Mouse (Mus musculus) olfactory bulb, adult 2 months (tissue): ENCODE data around the gene Trarg1. TPM values are rescaled to one million over a fixed set of nuclear protein-coding genes. Genes with fewer than 3 reads are reported as not detected.
"Not testable (repeated sequence)": the region's sequence is repeated elsewhere in the genome, so short reads cannot be mapped to it uniquely, and the experiment has no call there.

Experiments
- H3K27ac ChIP-seq: fragments of 200-500 bp; 2 replicates; pipeline ENCODE4 v1.5.1; 2012; ENCODE audit warnings: low read depth, low read length; ENCODE audit not compliant: insufficient read depth
- H3K4me1 ChIP-seq: fragments of 200-500 bp; 2 replicates; pipeline ENCODE4 v1.6.1; 2012; ENCODE audit warnings: low read length; ENCODE audit not compliant: control insufficient read depth, insufficient read depth
- H3K4me3 ChIP-seq: fragments of 200-500 bp; 2 replicates; pipeline ENCODE4 v1.5.1; 2012; ENCODE audit warnings: mild to moderate bottlenecking, low read depth, low read length, moderate library complexity; ENCODE audit not compliant: insufficient read depth
- CTCF ChIP-seq: fragments of 200-500 bp; IDR thresholded peaks from 2 replicates; pipeline ENCODE4 v1.5.1; 2012; ENCODE audit warnings: low read depth, mild to moderate bottlenecking, low read length, moderate library complexity; ENCODE audit not compliant: insufficient read depth
- POLR2A ChIP-seq: fragments of 200-500 bp; IDR thresholded peaks from 2 replicates; pipeline ENCODE4 v1.6.1; 2012; ENCODE audit warnings: mild to moderate bottlenecking, low read depth, low read length, moderate library complexity; ENCODE audit not compliant: insufficient read depth
- WGBS: fragments of 180-500 bp; shearing (Covaris S2); methylation state at CpG from one replicate; pipeline ENCODE4 v1.1.7; 2018; 5-methylcytosine and 5-hydroxymethylcytosine counted together
- polyA plus RNA-seq: library from polyadenylated mRNA; stranded (reverse); fragments of >200 nt; gene quantifications from 2 replicates; pipeline ENCODE4 v1.2.4, GENCODE M21; 2012; ENCODE audit warnings: low replicate concordance; ENCODE audit not compliant: missing spikeins, insufficient read depth, insufficient read length

The Trarg1 gene
- polyA plus RNA-seq, result not detected in 2 replicates

DNA sequence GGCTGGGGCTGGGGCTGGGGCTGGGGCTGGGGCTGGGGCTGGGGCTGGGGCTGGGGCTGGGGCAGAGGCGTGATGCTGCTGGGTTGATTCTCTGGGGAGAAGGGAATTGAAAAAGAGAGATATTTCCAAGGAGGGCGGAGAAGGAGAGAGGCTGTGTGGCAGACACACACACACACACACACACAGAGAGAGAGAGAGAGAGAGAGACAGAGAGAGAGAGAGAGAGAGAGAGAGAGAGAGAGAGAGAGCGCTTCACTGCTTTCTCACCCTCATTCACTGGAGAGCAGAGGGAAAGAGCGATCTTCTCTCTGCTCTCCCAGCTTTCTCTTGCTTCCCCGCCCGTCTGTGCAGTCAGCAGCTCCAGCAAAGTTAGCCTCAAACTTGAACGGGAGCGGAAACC is at the start of gene Trarg1:
Gene Trarg1, plus strand, starts transcription at position 301 of the 400 bp plus-strand sequence.
- not testable (repeated sequence) for H3K4me3 ChIP-seq, H3K4me1 ChIP-seq, H3K27ac ChIP-seq
- 19% methylated on average over 7 of the region's 8 CpGs for WGBS

DNA sequence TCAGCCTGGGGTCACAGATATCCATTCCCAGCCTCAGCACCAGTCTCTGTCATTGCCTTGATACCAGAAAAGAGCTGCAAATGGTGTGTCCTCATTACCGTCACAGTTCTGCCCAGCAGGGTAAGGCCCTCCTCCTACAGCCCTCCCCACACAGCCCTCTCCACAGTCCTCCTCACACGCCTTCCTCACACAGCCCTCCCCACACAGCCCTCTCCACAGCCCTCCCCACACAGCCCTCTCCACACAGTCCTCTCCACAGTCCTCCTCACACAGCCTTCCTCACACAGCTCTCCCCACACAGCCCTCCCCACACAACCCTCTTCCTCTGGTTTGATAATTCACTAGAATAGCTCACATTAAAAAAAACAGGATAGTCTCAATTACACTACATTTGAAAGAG is 49.6 kb upstream of the Trarg1 start:
- no peaks in the 10 kb centered on the region for H3K4me1 ChIP-seq
- WGBS, result 59% methylated on average over 2 of the region's 2 CpGs

DNA sequence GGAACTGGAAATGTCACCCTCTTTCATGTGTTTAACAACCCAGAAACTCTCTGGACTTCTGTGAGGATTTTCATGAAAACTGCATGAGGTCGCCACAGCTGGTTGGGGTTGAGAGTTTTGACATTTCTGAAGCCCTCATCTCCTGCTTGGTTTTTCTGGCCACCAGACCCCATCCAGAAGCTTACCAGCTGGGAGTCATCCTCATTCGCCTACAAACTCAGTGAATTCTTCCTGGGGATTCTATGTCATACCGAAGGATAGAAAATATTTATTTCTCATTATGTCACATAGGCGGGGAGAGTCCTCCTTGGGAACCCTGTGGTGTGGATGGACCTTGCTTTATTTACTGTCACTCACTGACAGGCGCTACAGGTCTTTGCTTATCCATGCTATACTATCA is 49.1 kb upstream of the Trarg1 start:
- no peak overlapping the region for H3K4me3 ChIP-seq
- H3K4me1 ChIP-seq, result no peaks in the 10 kb centered on the region
- no peak overlapping the region for H3K27ac ChIP-seq
- no peak for TF ChIP-seq CTCF
- TF ChIP-seq POLR2A, result no peak
- WGBS, result 88% methylated on average over 5 of the region's 5 CpGs

More for the DNA sequence above, 49.6 kb upstream of the Trarg1 start:
- Histone ChIP-seq H3K27ac (no peak overlapping the region), H3K4me3 (no peak overlapping the region)
- TF ChIP-seq POLR2A, result no peak
- TF ChIP-seq CTCF, result no peak

DNA sequence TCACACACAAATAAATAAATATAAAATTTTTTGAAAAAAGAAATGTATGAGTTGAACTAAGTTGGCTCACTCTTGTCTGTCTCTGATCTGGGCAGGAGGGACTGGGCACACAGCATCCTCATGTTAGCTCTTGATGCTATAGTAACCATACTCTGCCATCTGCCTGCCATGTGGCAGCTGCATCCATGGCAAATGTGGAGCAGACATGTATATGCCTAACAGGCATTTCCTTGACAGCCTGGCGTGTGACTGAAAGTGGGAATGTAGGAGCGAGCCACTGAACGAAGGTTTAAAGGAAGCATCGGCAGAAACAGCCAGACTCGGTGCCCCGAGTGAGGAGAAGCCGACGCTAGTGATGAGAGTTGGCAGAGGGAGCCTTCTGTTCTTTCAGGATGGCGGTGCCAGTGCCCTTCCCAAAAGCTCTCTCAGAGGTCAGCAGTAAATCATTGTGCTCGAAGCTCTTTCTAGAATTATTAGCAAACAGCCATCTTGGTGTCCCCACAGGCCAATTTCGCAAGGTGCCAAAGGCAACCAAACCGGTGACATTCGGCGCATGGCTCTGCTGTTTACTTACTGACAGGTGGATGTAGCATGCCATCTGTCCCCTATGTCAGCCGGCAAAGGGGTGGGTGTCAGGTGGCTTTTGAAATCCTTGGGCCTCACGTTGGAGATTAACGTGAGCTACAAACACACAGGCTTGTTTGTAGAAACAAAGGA is 40.2 kb upstream of the Trarg1 start:
- Histone ChIP-seq H3K4me1 (no peaks in the 10 kb centered on the region), H3K4me3 (no peak overlapping the region), H3K27ac (no peak overlapping the region)
- TF ChIP-seq POLR2A (no peak), CTCF (no peak)
- WGBS, result 81% methylated on average over 17 of the region's 17 CpGs

DNA sequence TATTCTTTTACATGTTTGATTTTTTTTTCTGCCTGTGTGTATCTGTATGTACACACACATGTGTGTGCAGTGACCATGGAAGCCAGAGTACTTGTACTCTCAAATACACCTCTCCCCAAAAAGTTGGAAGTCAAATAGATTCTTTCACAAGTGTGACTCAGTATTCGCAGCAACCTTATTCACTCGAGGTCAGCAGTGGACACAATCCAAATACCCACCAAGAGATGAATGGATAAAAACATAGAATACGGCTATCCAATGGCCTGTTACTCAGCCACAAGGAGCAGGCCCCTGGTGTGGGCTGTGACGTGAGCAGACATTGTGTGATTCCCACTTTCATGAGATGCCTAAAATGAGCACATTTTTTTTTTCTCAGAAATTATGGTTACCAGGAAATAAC is 39.4 kb upstream of the Trarg1 start:
- H3K4me1 ChIP-seq, result 0 out of 2 replicates have a peak, but pooled peaks cover 3% of the 10 kb centered on the region
- no peak overlapping the region for H3K27ac ChIP-seq
- no peak overlapping the region for H3K4me3 ChIP-seq
- TF ChIP-seq CTCF (no peak), POLR2A (no peak)
- WGBS, result 65% methylated on average over 4 of the region's 4 CpGs

DNA sequence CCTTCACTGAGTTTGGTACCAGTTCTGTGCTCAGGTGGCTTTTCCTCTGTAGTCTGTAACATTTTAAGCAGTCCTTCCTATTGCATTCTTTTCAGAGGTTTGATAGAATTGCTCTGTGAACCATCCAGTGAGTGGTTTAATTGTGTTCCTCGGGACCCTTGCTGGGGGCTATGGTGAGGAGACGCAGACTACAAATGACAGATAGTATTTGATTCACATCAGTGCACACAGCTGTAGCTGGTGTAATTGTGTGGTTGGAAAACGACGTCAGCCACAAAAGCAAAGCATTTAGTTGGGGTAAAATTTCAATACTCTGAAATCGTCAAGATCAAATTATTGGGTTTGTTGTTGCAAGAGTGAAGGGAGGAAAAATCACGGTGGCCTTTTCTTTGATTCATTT is 35.4 kb upstream of the Trarg1 start:
- TF ChIP-seq CTCF (no peak), POLR2A (no peak)
- no peak overlapping the region for H3K4me3 ChIP-seq
- peaks cover 16% of the 10 kb centered on the region for H3K4me1 ChIP-seq
- no peak overlapping the region for H3K27ac ChIP-seq
- WGBS, result 35% methylated on average over 6 of the region's 6 CpGs

DNA sequence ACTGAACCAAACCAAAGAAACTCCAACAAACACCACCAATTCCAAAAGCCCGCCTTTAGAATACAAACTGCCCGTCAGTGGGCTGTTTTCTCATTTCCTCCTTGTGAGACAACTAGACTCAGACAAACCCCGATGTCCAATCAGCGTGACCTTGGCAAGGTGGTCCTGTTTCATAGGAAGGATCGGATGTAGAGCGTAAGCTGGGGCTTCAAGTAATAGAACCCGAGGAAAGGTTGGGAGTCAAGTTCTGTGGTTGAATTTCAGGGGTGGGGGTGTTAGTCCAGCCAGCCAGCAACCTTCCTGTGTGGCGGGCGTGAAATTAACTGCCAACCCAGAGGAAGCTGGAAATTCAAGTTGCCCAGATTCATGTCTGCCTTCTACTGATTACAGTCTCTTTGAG is 34.6 kb upstream of the Trarg1 start:
- no peak overlapping the region for H3K27ac ChIP-seq
- peaks cover 16% of the 10 kb centered on the region for H3K4me1 ChIP-seq
- no peak overlapping the region for H3K4me3 ChIP-seq
- 76% methylated on average over 9 of the region's 9 CpGs for WGBS
- TF ChIP-seq CTCF (no peak), POLR2A (no peak)

DNA sequence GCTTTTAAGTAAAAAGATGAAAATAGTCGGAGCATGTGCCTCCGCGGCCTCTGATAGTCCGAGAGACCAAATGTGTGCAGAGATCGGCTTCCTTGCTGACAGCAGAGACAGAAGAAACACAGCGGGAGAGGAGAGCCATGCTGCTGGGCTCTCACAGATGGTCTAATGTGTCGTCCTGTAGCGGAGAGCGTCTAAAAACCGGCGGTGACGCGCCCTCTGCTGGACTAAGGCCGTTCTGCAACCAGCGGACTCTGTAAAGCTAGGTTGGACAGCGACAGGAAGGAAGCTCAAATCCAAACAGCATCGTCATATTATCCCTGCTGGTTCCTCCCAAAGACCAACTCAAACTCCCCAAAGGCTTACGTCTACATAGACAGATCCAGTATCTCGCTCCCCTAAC is 33.7 kb upstream of the Trarg1 start:
- Histone ChIP-seq H3K4me1 (peaks cover 16% of the 10 kb centered on the region), H3K27ac (no peak overlapping the region), H3K4me3 (peak overlapping the region; percentile 40)
- under 1% methylated on average over 19 of the region's 19 CpGs for WGBS
- TF ChIP-seq CTCF, result peak; percentile 82
- peak; percentile 40; the same call in 1 of the 2 replicates for TF ChIP-seq POLR2A

DNA sequence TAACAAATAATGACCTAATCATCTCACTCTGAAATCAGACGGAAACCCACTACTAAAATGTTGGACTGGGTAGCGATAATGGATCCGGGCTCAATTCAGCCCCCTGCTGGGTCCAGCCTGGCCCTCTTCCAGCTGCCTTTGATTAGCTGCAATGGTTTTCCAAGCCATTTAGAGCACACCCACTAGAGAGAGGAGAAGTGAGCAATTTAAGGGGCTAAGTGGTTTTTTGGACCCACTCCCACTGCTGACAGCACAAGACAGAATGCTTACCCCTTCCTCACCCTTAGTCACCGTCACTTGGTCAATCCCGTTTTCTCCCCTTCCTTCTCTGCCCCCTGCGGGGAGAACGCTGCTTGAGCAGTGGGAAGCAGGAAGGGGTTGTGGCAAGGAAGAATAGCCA is 32.5 kb upstream of the Trarg1 start:
- 7% methylated on average over 7 of the region's 7 CpGs for WGBS
- H3K27ac ChIP-seq, result peak overlapping the region; percentile 14; the same call in 1 of the 2 replicates

DNA sequence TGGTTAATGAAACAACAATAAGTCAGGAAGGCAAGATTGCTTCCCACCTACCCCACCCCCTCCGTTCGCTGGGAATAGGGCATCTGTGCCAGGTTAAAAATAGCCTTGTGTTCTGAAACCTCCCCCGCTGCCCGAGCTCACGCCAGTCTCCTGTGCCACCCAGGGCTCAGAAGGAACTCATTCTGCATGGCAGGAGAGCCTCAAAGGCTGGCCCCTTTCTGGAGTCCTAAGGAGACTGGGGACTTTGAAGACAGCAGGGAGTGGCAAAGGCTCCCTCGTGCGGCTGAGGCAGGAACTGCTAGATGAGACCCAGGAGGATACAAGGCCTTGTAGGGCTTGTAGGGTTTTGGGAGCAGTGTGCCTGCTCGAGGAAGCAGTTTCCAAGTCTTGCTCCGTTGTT is 32.1 kb upstream of the Trarg1 start:
- no peak for TF ChIP-seq POLR2A
- TF ChIP-seq CTCF, result peak; percentile 90
- 0% methylated on average over 9 of the region's 9 CpGs for WGBS

More for the DNA sequence above, 32.5 kb upstream of the Trarg1 start:
- Histone ChIP-seq H3K4me3 (peak overlapping the region; percentile 26), H3K4me1 (peaks cover 16% of the 10 kb centered on the region)
- TF ChIP-seq CTCF, result no peak
- TF ChIP-seq POLR2A, result no peak

More for the DNA sequence above, 32.1 kb upstream of the Trarg1 start:
- Histone ChIP-seq H3K27ac (peak overlapping the region; percentile 14; the same call in 1 of the 2 replicates), H3K4me3 (peak overlapping the region; percentile 26), H3K4me1 (peaks cover 16% of the 10 kb centered on the region)
